Mouse (Mus musculus) thymus, adult 2 months (tissue): ENCODE measurements at regions not wholly inside any gene's neighbourhood (a gene's known extent, or its start where the extent isn't known, plus 50 kb on each side); places are given as distances from the start of the nearest gene placed in this dataset.

Source experiments
- CTCF ChIP-seq: fragments of 200-500 bp; IDR thresholded peaks from 2 replicates; pipeline ENCODE4 v1.5.1; 2012; ENCODE audit warnings: mild to moderate bottlenecking, control low read depth, low read length, moderate library complexity, borderline replicate concordance; ENCODE audit not compliant: control insufficient read depth, poor library complexity, insufficient read depth; ENCODE audit errors: extremely low read depth
- POLR2A ChIP-seq: fragments of 200-500 bp; IDR thresholded peaks from 2 replicates; pipeline ENCODE4 v1.6.1; 2012; ENCODE audit warnings: mild to moderate bottlenecking, low read length, control low read depth, moderate library complexity; ENCODE audit not compliant: control insufficient read depth, poor library complexity, insufficient read depth; ENCODE audit errors: extremely low read depth

GRCm38 (mm10) chr10:118990500-118990899, 120.5 kb upstream of the Dyrk2 start:
- no peak for TF ChIP-seq CTCF
- TF ChIP-seq POLR2A = no peak
